Mouse (Mus musculus): ENCODE data around the gene 6330409D20Rik.

DNA sequence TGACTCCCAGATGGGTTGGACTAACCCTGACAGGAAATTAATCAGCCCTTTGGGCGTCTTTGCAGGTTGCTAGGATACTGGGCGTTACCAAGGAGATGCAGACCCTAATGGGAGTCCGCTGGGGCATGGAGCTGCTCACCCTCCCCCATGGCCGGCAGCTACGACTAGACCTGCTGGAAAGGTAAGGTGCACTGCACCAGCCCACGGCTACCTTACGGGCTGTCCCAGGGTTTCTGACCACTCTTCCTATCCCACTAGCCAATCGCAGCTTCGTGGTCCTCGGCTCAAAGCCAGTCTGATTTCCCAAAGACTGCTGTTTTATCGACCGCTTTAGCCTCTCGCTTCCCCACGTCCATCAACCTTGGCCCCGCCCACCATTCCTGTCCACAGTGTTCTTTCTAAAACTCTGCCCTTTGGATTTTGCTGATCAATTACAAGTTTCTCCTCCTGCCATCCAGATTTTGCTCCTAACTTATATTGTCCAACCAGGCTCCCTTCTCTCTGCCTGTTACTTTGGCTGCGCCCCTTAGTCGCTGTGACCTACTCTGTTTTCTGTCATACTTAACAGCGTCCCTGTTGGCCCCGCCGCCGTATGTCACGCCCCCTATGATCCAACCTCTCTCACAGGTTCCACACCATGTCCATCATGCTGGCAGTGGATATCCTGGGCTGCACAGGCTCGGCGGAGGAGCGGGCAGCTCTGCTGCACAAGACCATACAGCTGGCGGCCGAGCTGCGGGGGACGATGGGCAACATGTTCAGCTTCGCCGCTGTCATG, 10.3 kb upstream of the 6330409D20Rik start:
- TF ChIP-seq POLR2A (IDR thresholded peaks at IDR 0.05; ENCODE audit: borderline replicate concordance, control insufficient read depth, low read depth, low read length) (no peak), CTCF (IDR thresholded peaks at IDR 0.05; ENCODE audit: control insufficient read depth, insufficient read depth, low read length) (no peak)
